Mouse (Mus musculus) liver, postnatal 0 days (tissue): ENCODE data around the gene Slc4a1ap. TPM values are rescaled to one million over a fixed set of nuclear protein-coding genes. Genes with fewer than 3 reads are reported as not detected.

Source experiments
- ATAC-seq: fragments of 200-750 bp; cut with Nextera tagmentation; 2 replicates; pipeline ENCODE4 v1.8.0; 2017; ENCODE audit warnings: mild to moderate bottlenecking, moderate library complexity
- DNase-seq: peaks from one replicate; pipeline ENCODE4 v3.0.0-alpha.2; 2016
- H3K27ac ChIP-seq: fragments of 300-500 bp; sonication (generic); 2 replicates; pipeline ENCODE4 v1.5.1; 2014; ENCODE audit warnings: antibody characterized with exemption, moderate library complexity, mild to moderate bottlenecking, low read depth
- H3K27me3 ChIP-seq: fragments of 300-500 bp; sonication (generic); 2 replicates; pipeline ENCODE4 v1.6.1; 2014; ENCODE audit warnings: low read length, control low read depth, mixed read lengths; ENCODE audit not compliant: insufficient read depth
- H3K36me3 ChIP-seq: fragments of 300-500 bp; sonication (generic); replicated peaks from 2 replicates; pipeline ENCODE4 v1.6.1; 2014; ENCODE audit warnings: mild to moderate bottlenecking, control low read depth, low read length, moderate library complexity, mixed read lengths; ENCODE audit not compliant: insufficient read depth
- H3K4me1 ChIP-seq: fragments of 300-500 bp; sonication (generic); 2 replicates; pipeline ENCODE4 v1.6.1; 2014; ENCODE audit warnings: antibody characterized with exemption, mild to moderate bottlenecking, control low read depth; ENCODE audit not compliant: insufficient read depth
- H3K4me2 ChIP-seq: fragments of 300-500 bp; sonication (generic); 2 replicates; pipeline ENCODE4 v1.6.1; 2014; ENCODE audit warnings: low read depth, mild to moderate bottlenecking, low read length, moderate library complexity, mixed read lengths
- H3K4me3 ChIP-seq: fragments of 300-500 bp; sonication (generic); 2 replicates; pipeline ENCODE4 v1.5.1; 2014; ENCODE audit warnings: low read depth, low read length
- H3K9ac ChIP-seq: fragments of 300-500 bp; sonication (generic); replicated peaks from 2 replicates; pipeline ENCODE4 v1.6.1; 2014; ENCODE audit warnings: mild to moderate bottlenecking, moderate library complexity
- H3K9me3 ChIP-seq: fragments of 300-500 bp; sonication (generic); 2 replicates; pipeline ENCODE4 v1.6.1; 2016; ENCODE audit warnings: mild to moderate bottlenecking, control low read depth, low read length, mixed read lengths
- CTCF ChIP-seq: sonication (generic); IDR thresholded peaks from 2 replicates; pipeline ENCODE4 v1.5.1; 2016; ENCODE audit warnings: antibody characterized with exemption, low read depth
- EP300 ChIP-seq: IDR thresholded peaks from 2 replicates; pipeline ENCODE4 v1.6.1; 2016; ENCODE audit warnings: antibody characterized with exemption, low read depth, mild to moderate bottlenecking
- WGBS: fragments of 180-500 bp; shearing (Covaris S2); extraction: QIAGEN DNeasy Blood & Tissue Kit; methylation state at CpG from one replicate; pipeline ENCODE4 v1.1.7; 2014; ENCODE audit not compliant: insufficient replicate concordance; 5-methylcytosine and 5-hydroxymethylcytosine counted together
- polyA plus RNA-seq: library from polyadenylated mRNA; unstranded; fragments of >200 nt; fragmentation: Nextera tagmentation; extraction: Ambion mirVana; gene quantifications from 2 replicates; pipeline ENCODE4 v1.2.1, GENCODE M21; 2015

The Slc4a1ap gene
- polyA plus RNA-seq, 1 experiment from 2014 or later: 8.7 TPM

DNA sequence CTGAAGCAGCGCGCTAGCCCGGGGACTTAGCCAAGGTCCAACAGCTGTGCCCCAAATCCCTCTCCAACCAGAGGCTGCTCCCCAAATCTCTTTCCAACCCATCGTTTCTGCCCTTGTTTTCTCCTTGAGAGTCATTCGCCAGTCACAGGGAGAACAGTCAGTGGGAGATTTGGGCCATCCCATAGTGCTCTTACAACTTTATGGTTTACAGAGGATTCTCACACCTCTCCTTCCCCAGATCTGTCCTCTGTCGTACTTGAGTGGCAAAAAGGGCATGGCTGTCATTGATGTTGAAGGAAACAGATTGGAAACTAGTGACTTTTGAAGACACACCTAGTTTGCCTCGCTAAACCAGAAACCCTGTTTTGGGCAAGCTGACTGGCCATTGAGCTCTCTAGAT lies 37.1 kb downstream of the Slc4a1ap start:
- no peak for TF ChIP-seq EP300
- TF ChIP-seq CTCF: no peak
- Histone ChIP-seq H3K4me1 (no peaks in the 10 kb centered on the region; the same call in 1 of the 2 replicates), H3K27me3 (no peaks in the 10 kb centered on the region), H3K4me2 (no peak overlapping the region), H3K4me3 (no peak overlapping the region), H3K36me3 (peaks cover 2% of the 10 kb centered on the region), H3K9me3 (no peaks in the 10 kb centered on the region), H3K9ac (no peak overlapping the region), H3K27ac (no peak overlapping the region)
- 47% methylated on average over 7 of the region's 7 CpGs for WGBS
- ATAC-seq (no peak), DNase-seq (no peak)

GRCm38 (mm10) chr5:31564976-31565375 lies 38.2 kb downstream of the Slc4a1ap start:
- H3K36me3 ChIP-seq: peaks cover 2% of the 10 kb centered on the region
- no peak overlapping the region for H3K4me2 ChIP-seq
- no peak overlapping the region for H3K27ac ChIP-seq
- H3K9ac ChIP-seq: no peak overlapping the region
- no peaks in the 10 kb centered on the region; the same call in 1 of the 2 replicates for H3K4me1 ChIP-seq
- no peaks in the 10 kb centered on the region for H3K9me3 ChIP-seq
- ATAC-seq (no peak), DNase-seq (no peak)
- TF ChIP-seq EP300 (no peak), CTCF (no peak)
- no peaks in the 10 kb centered on the region for H3K27me3 ChIP-seq
- WGBS: 79% methylated on average over 4 of the region's 4 CpGs
- no peak overlapping the region for H3K4me3 ChIP-seq

DNA sequence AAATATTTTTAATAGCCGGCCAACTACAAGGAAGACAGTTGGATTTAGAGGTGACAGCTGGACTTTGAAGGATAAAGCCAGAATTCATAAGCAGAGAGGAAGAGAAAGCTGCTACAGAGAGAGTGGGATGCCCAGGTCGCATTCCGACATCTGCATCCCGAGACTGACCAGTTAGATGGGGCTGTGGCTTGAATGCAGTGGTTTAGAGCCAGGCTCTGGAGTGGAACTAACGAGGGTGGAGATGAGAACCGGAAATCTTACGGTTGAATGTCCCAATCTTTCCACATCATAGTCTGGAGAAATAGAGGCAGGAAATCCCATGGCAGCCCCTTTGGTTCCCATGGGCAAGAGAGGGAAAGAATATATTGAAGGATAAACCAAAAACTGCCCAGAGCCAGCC lies 39.2 kb downstream of the Slc4a1ap start:
- Histone ChIP-seq H3K9me3 (no peaks in the 10 kb centered on the region), H3K4me1 (peaks cover 2% of the 10 kb centered on the region; the same call in 1 of the 2 replicates), H3K4me3 (no peak overlapping the region), H3K27me3 (no peaks in the 10 kb centered on the region), H3K9ac (no peak overlapping the region), H3K36me3 (peaks cover 2% of the 10 kb centered on the region), H3K4me2 (no peak overlapping the region), H3K27ac (no peak overlapping the region)
- TF ChIP-seq EP300: no peak
- TF ChIP-seq CTCF: no peak
- no peak for ATAC-seq
- 87% methylated on average over 7 of the region's 7 CpGs for WGBS
- DNase-seq: no peak

DNA sequence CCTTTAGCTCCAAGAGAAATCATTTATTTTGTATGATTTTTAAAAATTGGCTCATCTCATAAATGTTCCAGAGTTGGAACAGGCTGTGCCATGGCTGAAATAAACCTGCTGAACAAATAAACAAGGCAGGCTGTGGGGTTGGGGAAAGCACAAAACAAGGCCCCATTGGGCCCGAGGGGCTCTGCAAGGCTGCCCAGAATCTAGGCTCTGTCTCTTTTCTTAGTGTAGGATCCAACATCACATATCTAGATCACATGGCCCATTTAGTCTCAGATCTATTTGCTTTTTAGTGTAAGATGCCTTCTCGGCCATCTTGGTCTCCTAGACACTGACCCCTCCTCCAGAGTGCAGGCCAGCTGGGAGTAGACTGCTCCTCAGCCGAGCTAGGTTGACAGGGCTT lies 39.7 kb downstream of the Slc4a1ap start:
- no peaks in the 10 kb centered on the region for H3K9me3 ChIP-seq
- H3K4me3 ChIP-seq: no peak overlapping the region
- ATAC-seq (no peak), DNase-seq (no peak)
- H3K4me2 ChIP-seq: no peak overlapping the region
- WGBS: 63% methylated on average over 3 of the region's 3 CpGs
- no peak for TF ChIP-seq EP300
- TF ChIP-seq CTCF: no peak
- peaks cover 2% of the 10 kb centered on the region for H3K4me1 ChIP-seq
- H3K27ac ChIP-seq: no peak overlapping the region
- no peak overlapping the region for H3K9ac ChIP-seq
- no peaks in the 10 kb centered on the region for H3K27me3 ChIP-seq
- peaks cover 2% of the 10 kb centered on the region for H3K36me3 ChIP-seq

DNA sequence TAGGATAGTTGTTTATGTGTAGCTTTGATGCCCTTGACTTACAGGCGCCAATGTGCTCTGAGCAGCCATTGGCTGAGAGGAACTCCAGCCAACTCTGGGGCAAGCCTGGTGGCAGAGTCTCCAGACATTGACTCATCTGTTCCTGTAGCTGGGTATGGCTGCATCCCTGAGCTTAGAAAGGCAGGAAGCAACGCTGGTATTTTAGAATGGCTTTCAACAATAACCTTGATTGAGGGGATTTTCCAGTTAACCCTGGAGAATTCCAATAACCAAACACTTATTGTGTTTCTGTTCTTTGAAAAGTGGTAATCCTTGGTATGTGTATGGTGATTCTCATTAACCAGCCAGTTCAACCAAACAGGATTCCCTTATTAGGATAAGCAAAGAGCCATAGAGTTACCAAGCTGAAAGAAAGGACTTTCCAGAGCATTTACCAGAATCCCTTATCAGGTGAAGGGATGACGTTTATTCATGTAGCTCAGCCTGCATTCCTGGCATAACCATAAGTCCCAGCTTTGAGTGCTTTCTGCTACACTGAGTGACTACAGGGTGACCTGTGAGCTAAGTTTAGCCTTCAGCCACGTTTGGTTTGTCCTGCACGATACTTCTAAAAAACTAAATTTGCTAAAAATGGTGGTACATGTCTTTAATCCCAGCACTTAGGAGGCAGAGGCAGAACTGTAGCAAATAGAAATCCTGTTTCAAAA lies 41.3 kb downstream of the Slc4a1ap start:
- no peaks in the 10 kb centered on the region for H3K27me3 ChIP-seq
- H3K4me1 ChIP-seq: peaks cover 5% of the 10 kb centered on the region
- H3K27ac ChIP-seq: no peak overlapping the region
- peaks cover 2% of the 10 kb centered on the region for H3K36me3 ChIP-seq
- TF ChIP-seq CTCF (no peak), EP300 (no peak)
- H3K4me2 ChIP-seq: no peak overlapping the region
- H3K4me3 ChIP-seq: no peak overlapping the region
- no peak for DNase-seq
- no peak for ATAC-seq
- no peak overlapping the region for H3K9ac ChIP-seq
- WGBS: 70% methylated on average over 5 of the region's 5 CpGs
- no peaks in the 10 kb centered on the region for H3K9me3 ChIP-seq

DNA sequence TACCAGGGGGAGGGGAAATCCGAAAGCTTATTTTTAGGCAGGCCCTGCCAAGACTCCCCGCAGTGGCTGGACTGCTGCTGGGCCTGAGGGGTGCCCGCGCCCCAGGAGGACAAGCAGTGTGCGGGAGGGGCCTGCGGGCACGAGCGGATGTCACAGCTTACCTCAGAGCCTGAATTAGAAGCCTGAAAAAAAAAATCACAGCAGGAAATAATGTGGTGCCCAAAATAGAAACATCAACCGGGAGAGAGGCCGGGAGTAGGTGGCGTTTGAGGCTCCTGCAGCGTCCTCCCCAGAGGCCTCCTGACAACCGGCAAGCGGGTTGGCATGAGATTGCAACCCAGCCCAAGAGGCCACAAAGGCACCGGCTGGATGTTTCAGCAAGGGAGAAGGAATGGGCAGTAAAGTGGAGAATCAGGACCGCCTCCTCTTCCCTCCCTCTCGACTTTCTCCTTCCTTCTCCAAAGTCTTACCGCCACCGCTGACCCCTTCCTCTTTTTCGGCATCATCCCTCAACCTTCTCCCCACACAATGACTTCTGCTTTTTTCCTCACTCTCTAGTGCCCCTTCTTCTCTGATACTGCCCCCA lies 44.3 kb downstream of the Slc4a1ap start:
- Histone ChIP-seq H3K27me3 (no peaks in the 10 kb centered on the region), H3K4me1 (peaks cover 5% of the 10 kb centered on the region), H3K27ac (peak overlapping the region; percentile 76), H3K9me3 (no peaks in the 10 kb centered on the region), H3K9ac (no peak overlapping the region), H3K36me3 (peaks cover 2% of the 10 kb centered on the region; the same call in 1 of the 2 replicates), H3K4me3 (peak overlapping the region; percentile 25; the same call in 1 of the 2 replicates), H3K4me2 (peak overlapping the region; percentile 43)
- TF ChIP-seq EP300 (no peak), CTCF (no peak)
- no peak for ATAC-seq
- DNase-seq: peak; percentile 35
- WGBS: 16% methylated on average over 20 of the region's 20 CpGs
